Mouse (Mus musculus): Measurements from ENCODE around the gene Clec1b. TPM values are rescaled to one million over a fixed set of nuclear protein-coding genes. Genes with fewer than 3 reads are reported as not detected.

The Clec1b gene
- polyA plus RNA-seq, 1 experiment from 2014 or later: 4.8 TPM

Other genes starting within 250 kb of the Clec1b start
- not detected in 2 replicates for gene Clec2d, start 216.7 kb upstream of the Clec1b start, polyA plus RNA-seq (2015; fragmentation: Nextera tagmentation; extraction: Ambion mirVana)
- not detected in 2 replicates for gene Cd69, start 121.9 kb upstream of the Clec1b start, polyA plus RNA-seq (2015; fragmentation: Nextera tagmentation; extraction: Ambion mirVana)
- gene 4922502D21Rik, start 65.5 kb upstream of the Clec1b start, polyA plus RNA-seq (2015; fragmentation: Nextera tagmentation; extraction: Ambion mirVana): not detected in 2 replicates
- gene Clec12a, start 54.6 kb upstream of the Clec1b start, polyA plus RNA-seq (2015; fragmentation: Nextera tagmentation; extraction: Ambion mirVana): 0.14 and 0.18 TPM in 2 replicates
- 0.21 and 0.41 TPM in 2 replicates for gene Clec12b, start 11.4 kb upstream of the Clec1b start, polyA plus RNA-seq (2015; fragmentation: Nextera tagmentation; extraction: Ambion mirVana)
- gene Clec9a, start 11.6 kb downstream of the Clec1b start, polyA plus RNA-seq (2015; fragmentation: Nextera tagmentation; extraction: Ambion mirVana): 0.13 and 0.16 TPM in 2 replicates
- 1.3 and 1.9 TPM in 2 replicates for gene Clec1a, start 54.7 kb downstream of the Clec1b start, polyA plus RNA-seq (2015; fragmentation: Nextera tagmentation; extraction: Ambion mirVana)
- not detected in 2 replicates for gene Olr1, start 109.9 kb downstream of the Clec1b start, polyA plus RNA-seq (2015; fragmentation: Nextera tagmentation; extraction: Ambion mirVana)
- not detected in 2 replicates for gene Tmem52b, start 115.3 kb downstream of the Clec1b start, polyA plus RNA-seq (2015; fragmentation: Nextera tagmentation; extraction: Ambion mirVana)
- 175 and 180 TPM in 2 replicates for gene Gabarapl1, start 135.9 kb downstream of the Clec1b start, polyA plus RNA-seq (2015; fragmentation: Nextera tagmentation; extraction: Ambion mirVana)
- gene Klre1, start 180.6 kb downstream of the Clec1b start, polyA plus RNA-seq (2015; fragmentation: Nextera tagmentation; extraction: Ambion mirVana): 0.10 TPM in 1 of 2 replicates, not detected in the other
- not detected in 2 replicates for gene Klrd1, start 194.5 kb downstream of the Clec1b start, polyA plus RNA-seq (2015; fragmentation: Nextera tagmentation; extraction: Ambion mirVana)
- gene Klrk1, start 226.6 kb downstream of the Clec1b start, polyA plus RNA-seq (2015; fragmentation: Nextera tagmentation; extraction: Ambion mirVana): 0.32 and 0.36 TPM in 2 replicates
- not detected in 2 replicates for gene Klrc3, start 246.0 kb downstream of the Clec1b start, polyA plus RNA-seq (2015; fragmentation: Nextera tagmentation; extraction: Ambion mirVana)